Mouse (Mus musculus): Measurements from ENCODE around the gene Auts2. TPM values are rescaled to one million over a fixed set of nuclear protein-coding genes. Genes with fewer than 3 reads are reported as not detected.

The Auts2 gene
- polyA plus RNA-seq, 1 experiment = 10.4 TPM

GRCm38 (mm10) chr5:131802340-131803036 is 740.7 kb downstream of the Auts2 start:
- TF ChIP-seq POLR2A (IDR thresholded peaks at IDR 0.05; ENCODE audit: low read depth, low read length) (no peak), CTCF (IDR thresholded peaks at IDR 0.05; ENCODE audit: extremely low read depth, insufficient read length, insufficient replicate concordance, low read depth, low read length) (no peak)
- H3K36me3 ChIP-seq (ENCODE audit: control insufficient read depth, insufficient read depth, low read length) = no peaks in the 10 kb centered on the region
- H3K27me3 ChIP-seq (ENCODE audit: control insufficient read depth, insufficient read depth, low read length) = no peaks in the 10 kb centered on the region
- no peak overlapping the region for H3K27ac ChIP-seq (ENCODE audit: insufficient read depth, low read depth, low read length)
- H3K4me1 ChIP-seq (ENCODE audit: control insufficient read depth, insufficient read depth, insufficient read length, low read length) = peaks cover 7% of the 10 kb centered on the region; the same call in 1 of the 2 replicates
- H3K4me3 ChIP-seq (ENCODE audit: low read depth, low read length) = no peak overlapping the region
- 84% methylated on average over 6 of the region's 6 CpGs for WGBS

GRCm38 (mm10) chr5:131801924-131802323 is 741.2 kb downstream of the Auts2 start:
- Histone ChIP-seq H3K27me3 (ENCODE audit: control insufficient read depth, insufficient read depth, low read length) (no peaks in the 10 kb centered on the region), H3K36me3 (ENCODE audit: control insufficient read depth, insufficient read depth, low read length) (no peaks in the 10 kb centered on the region), H3K4me3 (ENCODE audit: low read depth, low read length) (no peak overlapping the region), H3K4me1 (ENCODE audit: control insufficient read depth, insufficient read depth, insufficient read length, low read length) (peaks cover 7% of the 10 kb centered on the region; the same call in 1 of the 2 replicates), H3K27ac (ENCODE audit: insufficient read depth, low read depth, low read length) (no peak overlapping the region)
- no peak for TF ChIP-seq CTCF (IDR thresholded peaks at IDR 0.05; ENCODE audit: extremely low read depth, insufficient read length, insufficient replicate concordance, low read depth, low read length)
- no peak for TF ChIP-seq POLR2A (IDR thresholded peaks at IDR 0.05; ENCODE audit: low read depth, low read length)
- WGBS = 84% methylated on average over 6 of the region's 6 CpGs

DNA sequence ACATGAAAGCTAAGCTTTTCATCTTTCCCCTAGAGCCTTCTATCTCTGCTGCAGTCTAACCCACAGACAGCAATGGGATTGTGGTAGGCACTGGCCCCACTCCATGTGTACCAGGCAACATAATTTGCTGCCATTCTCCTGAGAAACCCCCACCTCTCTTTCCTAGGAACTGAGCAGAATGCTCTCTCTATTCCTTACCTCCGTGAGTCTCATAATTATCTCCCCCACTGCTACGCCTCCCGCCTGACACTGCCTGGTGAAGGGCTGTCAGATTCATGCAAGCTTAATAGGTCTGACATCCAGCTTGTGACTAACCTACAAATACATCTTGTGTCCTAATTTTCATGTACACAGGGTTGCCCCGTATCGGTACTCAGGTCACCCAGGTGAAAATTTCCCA is 744.8 kb downstream of the Auts2 start:
- 93% methylated on average over 5 of the region's 5 CpGs for WGBS

GRCm38 (mm10) chr5:131797044-131797443 is 746.1 kb downstream of the Auts2 start:
- Histone ChIP-seq H3K4me3 (ENCODE audit: low read depth, low read length) (no peak overlapping the region), H3K27ac (ENCODE audit: insufficient read depth, low read depth, low read length) (no peak overlapping the region), H3K4me1 (ENCODE audit: control insufficient read depth, insufficient read depth, insufficient read length, low read length) (no peaks in the 10 kb centered on the region), H3K36me3 (ENCODE audit: control insufficient read depth, insufficient read depth, low read length) (no peaks in the 10 kb centered on the region), H3K27me3 (ENCODE audit: control insufficient read depth, insufficient read depth, low read length) (no peaks in the 10 kb centered on the region)
- TF ChIP-seq CTCF (IDR thresholded peaks at IDR 0.05; ENCODE audit: extremely low read depth, insufficient read length, insufficient replicate concordance, low read depth, low read length) = no peak
- TF ChIP-seq POLR2A (IDR thresholded peaks at IDR 0.05; ENCODE audit: low read depth, low read length) = no peak

More for the DNA sequence above, 744.8 kb downstream of the Auts2 start:
- TF ChIP-seq CTCF (IDR thresholded peaks at IDR 0.05; ENCODE audit: extremely low read depth, insufficient read length, insufficient replicate concordance, low read depth, low read length) = no peak
- TF ChIP-seq POLR2A (IDR thresholded peaks at IDR 0.05; ENCODE audit: low read depth, low read length) = no peak
- Histone ChIP-seq H3K4me1 (ENCODE audit: control insufficient read depth, insufficient read depth, insufficient read length, low read length) (no peaks in the 10 kb centered on the region), H3K36me3 (ENCODE audit: control insufficient read depth, insufficient read depth, low read length) (no peaks in the 10 kb centered on the region), H3K27me3 (ENCODE audit: control insufficient read depth, insufficient read depth, low read length) (no peaks in the 10 kb centered on the region), H3K27ac (ENCODE audit: insufficient read depth, low read depth, low read length) (no peak overlapping the region), H3K4me3 (ENCODE audit: low read depth, low read length) (no peak overlapping the region)

DNA sequence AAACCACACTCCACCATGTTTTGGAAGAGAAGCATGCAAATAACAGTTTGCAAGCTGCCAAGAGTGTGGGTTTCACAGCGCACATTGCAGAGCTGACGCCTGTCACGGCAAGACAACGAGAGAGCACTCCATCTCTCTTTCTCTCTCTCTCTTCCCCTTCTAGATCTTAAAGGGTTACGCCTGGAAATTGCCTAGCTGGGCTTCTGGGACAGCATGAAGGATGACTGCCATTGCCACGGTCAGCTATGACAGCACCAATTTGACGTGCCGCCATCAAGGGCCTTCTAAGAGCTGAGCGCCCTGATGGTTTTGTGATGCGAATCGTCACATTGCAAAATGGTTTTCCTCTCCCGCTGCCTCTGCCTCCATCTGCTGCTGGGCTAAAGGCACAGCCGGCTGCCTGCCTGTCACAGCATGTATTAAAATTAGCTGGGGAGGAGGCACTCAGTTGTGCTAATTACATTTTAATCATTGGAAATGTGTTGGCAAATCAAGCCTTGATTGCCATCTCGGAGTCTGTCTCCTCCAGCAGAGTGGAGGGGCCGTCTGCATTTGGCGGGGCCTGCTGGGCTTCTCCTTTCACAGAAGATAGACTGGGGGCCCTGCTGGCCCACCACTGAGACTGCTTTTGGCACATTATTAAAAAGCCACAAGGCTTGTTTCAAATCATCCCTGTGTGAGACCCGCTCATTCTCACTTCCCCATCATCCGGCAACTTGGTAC is 748.6 kb downstream of the Auts2 start:
- H3K27me3 ChIP-seq (ENCODE audit: control insufficient read depth, insufficient read depth, low read length) = no peaks in the 10 kb centered on the region
- H3K36me3 ChIP-seq (ENCODE audit: control insufficient read depth, insufficient read depth, low read length) = no peaks in the 10 kb centered on the region
- WGBS = 86% methylated on average over 18 of the region's 18 CpGs
- no peak overlapping the region for H3K27ac ChIP-seq (ENCODE audit: insufficient read depth, low read depth, low read length)
- H3K4me3 ChIP-seq (ENCODE audit: low read depth, low read length) = no peak overlapping the region
- no peak for TF ChIP-seq CTCF (IDR thresholded peaks at IDR 0.05; ENCODE audit: extremely low read depth, insufficient read length, insufficient replicate concordance, low read depth, low read length)
- TF ChIP-seq POLR2A (IDR thresholded peaks at IDR 0.05; ENCODE audit: low read depth, low read length) = no peak
- H3K4me1 ChIP-seq (ENCODE audit: control insufficient read depth, insufficient read depth, insufficient read length, low read length) = no peaks in the 10 kb centered on the region

- WGBS = 35% methylated on average over 8 of the region's 8 CpGs
- TF ChIP-seq POLR2A (IDR thresholded peaks at IDR 0.05; ENCODE audit: low read depth, low read length) = no peak
- TF ChIP-seq CTCF (IDR thresholded peaks at IDR 0.05; ENCODE audit: extremely low read depth, insufficient read length, insufficient replicate concordance, low read depth, low read length) = no peak
- Histone ChIP-seq H3K4me3 (ENCODE audit: low read depth, low read length) (no peak overlapping the region), H3K27me3 (ENCODE audit: control insufficient read depth, insufficient read depth, low read length) (no peaks in the 10 kb centered on the region), H3K4me1 (ENCODE audit: control insufficient read depth, insufficient read depth, insufficient read length, low read length) (no peaks in the 10 kb centered on the region), H3K36me3 (ENCODE audit: control insufficient read depth, insufficient read depth, low read length) (no peaks in the 10 kb centered on the region), H3K27ac (ENCODE audit: insufficient read depth, low read depth, low read length) (no peak overlapping the region)
Observed at GRCm38 (mm10) chr5:131789601-131790000, 753.5 kb downstream of the Auts2 start.

GRCm38 (mm10) chr5:131788008-131788407 is 755.1 kb downstream of the Auts2 start:
- Histone ChIP-seq H3K27me3 (ENCODE audit: control insufficient read depth, insufficient read depth, low read length) (no peaks in the 10 kb centered on the region), H3K4me3 (ENCODE audit: low read depth, low read length) (no peak overlapping the region), H3K36me3 (ENCODE audit: control insufficient read depth, insufficient read depth, low read length) (no peaks in the 10 kb centered on the region), H3K27ac (ENCODE audit: insufficient read depth, low read depth, low read length) (no peak overlapping the region), H3K4me1 (ENCODE audit: control insufficient read depth, insufficient read depth, insufficient read length, low read length) (no peaks in the 10 kb centered on the region)
- no peak for TF ChIP-seq CTCF (IDR thresholded peaks at IDR 0.05; ENCODE audit: extremely low read depth, insufficient read length, insufficient replicate concordance, low read depth, low read length)
- TF ChIP-seq POLR2A (IDR thresholded peaks at IDR 0.05; ENCODE audit: low read depth, low read length) = no peak
- WGBS = 66% methylated on average over 6 of the region's 6 CpGs

Measured in small intestine, adult 2 months (tissue).